Mouse (Mus musculus) midbrain, embryonic 16.5 days (tissue): ENCODE measurements around the gene Tmem178b. TPM values are rescaled to one million over a fixed set of nuclear protein-coding genes. Genes with fewer than 3 reads are reported as not detected.
A peak's percentile ranks its signal among the peaks of the same experiment; 100 is the strongest.

Source experiments
- ATAC-seq: fragments of 200-750 bp; cut with Nextera tagmentation; 2 replicates; pipeline ENCODE4 v1.8.0; 2017; ENCODE audit warnings: moderate TSS enrichment
- H3K27ac ChIP-seq: fragments of 300-500 bp; sonication (generic); 2 replicates; pipeline ENCODE4 v1.5.1; 2014; ENCODE audit warnings: mild to moderate bottlenecking, low read length, mixed read lengths
- H3K27me3 ChIP-seq: fragments of 300-500 bp; sonication (generic); 2 replicates; pipeline ENCODE4 v1.6.1; 2014; ENCODE audit warnings: low read depth, low read length, mixed read lengths; ENCODE audit not compliant: control insufficient read depth, insufficient read depth
- H3K36me3 ChIP-seq: fragments of 300-500 bp; sonication (generic); 2 replicates; pipeline ENCODE4 v1.6.1; 2014; ENCODE audit warnings: mild to moderate bottlenecking, low read length, moderate library complexity, mixed read lengths; ENCODE audit not compliant: control insufficient read depth, insufficient read depth
- H3K4me1 ChIP-seq: fragments of 300-500 bp; sonication (generic); 2 replicates; pipeline ENCODE4 v1.6.1; 2014; ENCODE audit warnings: mild to moderate bottlenecking, low read length, mixed read lengths; ENCODE audit not compliant: control insufficient read depth, insufficient read depth
- H3K4me2 ChIP-seq: fragments of 300-500 bp; sonication (generic); 2 replicates; pipeline ENCODE4 v1.6.1; 2014; ENCODE audit warnings: mild to moderate bottlenecking, low read length, mixed read lengths
- H3K4me3 ChIP-seq: fragments of 300-500 bp; sonication (generic); 2 replicates; pipeline ENCODE4 v1.5.1; 2014; ENCODE audit warnings: low read depth, mild to moderate bottlenecking, low read length, moderate library complexity, mixed read lengths
- H3K9ac ChIP-seq: fragments of 300-500 bp; sonication (generic); 2 replicates; pipeline ENCODE4 v1.6.1; 2014; ENCODE audit warnings: low read depth, low read length, mixed read lengths
- H3K9me3 ChIP-seq: fragments of 300-500 bp; sonication (generic); replicated peaks from 2 replicates; pipeline ENCODE4 v1.6.1; 2014; ENCODE audit warnings: mild to moderate bottlenecking, low read length, mixed read lengths; ENCODE audit not compliant: control insufficient read depth, poor library complexity, severe bottlenecking
- WGBS: fragments of 180-500 bp; shearing (Covaris S2); extraction: QIAGEN DNeasy Blood & Tissue Kit; methylation state at CpG from one replicate; pipeline ENCODE4 v1.1.7; 2014; 5-methylcytosine and 5-hydroxymethylcytosine counted together
- polyA plus RNA-seq: library from polyadenylated mRNA; unstranded; fragments of >200 nt; fragmentation: Nextera tagmentation; extraction: Ambion mirVana; gene quantifications from 2 replicates; pipeline ENCODE4 v1.2.1, GENCODE M21; 2015

The Tmem178b gene
- polyA plus RNA-seq, 1 experiment from 2014 or later: 32.8 TPM

DNA sequence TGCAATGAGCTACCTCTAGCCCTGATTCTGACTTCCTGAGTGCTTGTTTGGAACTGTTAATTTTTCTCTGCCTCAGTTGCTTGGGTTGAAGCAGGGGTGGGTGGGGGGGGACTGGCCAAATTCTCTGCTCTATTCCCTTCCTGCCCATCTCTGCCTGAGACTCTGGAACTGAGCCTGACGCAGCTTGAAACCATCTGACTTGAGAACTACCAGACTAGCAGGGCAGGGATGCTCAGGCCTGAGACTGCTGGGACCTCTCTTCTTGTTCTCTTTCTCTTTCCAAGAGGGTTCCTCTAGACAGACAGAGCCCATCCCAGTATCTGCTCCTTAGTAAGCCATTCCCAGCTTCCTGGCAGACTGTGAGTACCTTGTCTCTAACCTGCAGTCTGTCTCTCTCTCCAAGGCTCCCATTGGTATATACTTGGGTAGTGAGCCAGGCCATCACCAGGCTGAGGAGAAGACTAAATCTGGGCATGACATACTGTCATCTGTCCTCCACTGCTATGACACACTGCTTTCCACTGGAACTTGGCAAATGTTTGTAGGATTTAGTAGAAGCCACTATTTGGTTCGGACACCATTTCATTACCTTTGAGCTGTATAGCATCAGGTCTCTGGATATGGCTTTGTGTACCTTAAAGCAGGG is 42.7 kb downstream of the Tmem178b start:
- WGBS: 93% methylated on average over 2 of the region's 2 CpGs

DNA sequence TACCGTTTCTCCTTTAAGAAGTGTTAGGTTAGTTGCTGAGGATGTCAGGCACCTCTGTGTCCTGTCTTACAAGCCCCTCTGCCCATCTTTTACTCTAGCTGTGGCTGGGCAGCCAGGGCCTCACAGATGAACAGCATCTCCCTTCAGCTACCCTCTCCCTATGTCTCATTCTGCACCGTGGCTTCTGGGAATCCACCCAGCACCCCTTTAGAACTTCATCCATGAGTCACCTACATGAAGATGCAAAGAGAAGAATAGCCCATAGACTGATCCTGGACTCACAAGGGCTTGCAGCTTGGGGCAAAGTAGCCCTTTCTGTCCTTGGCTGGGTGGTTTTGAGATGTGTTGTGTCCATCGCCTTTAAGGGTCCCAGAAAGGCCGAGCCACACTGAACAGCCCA is 43.4 kb downstream of the Tmem178b start:
- Histone ChIP-seq H3K4me2 (no peak overlapping the region), H3K4me3 (no peak overlapping the region), H3K27ac (no peak overlapping the region), H3K27me3 (no peaks in the 10 kb centered on the region), H3K4me1 (peaks cover 12% of the 10 kb centered on the region), H3K9ac (no peak overlapping the region), H3K36me3 (no peaks in the 10 kb centered on the region), H3K9me3 (no peaks in the 10 kb centered on the region)
- 83% methylated on average over 4 of the region's 4 CpGs for WGBS
- no peak for ATAC-seq

More for the DNA sequence above, 42.7 kb downstream of the Tmem178b start:
- Histone ChIP-seq H3K4me3 (no peak overlapping the region), H3K4me1 (peaks cover 12% of the 10 kb centered on the region), H3K27ac (no peak overlapping the region), H3K36me3 (no peaks in the 10 kb centered on the region), H3K9me3 (no peaks in the 10 kb centered on the region), H3K4me2 (no peak overlapping the region), H3K27me3 (no peaks in the 10 kb centered on the region), H3K9ac (no peak overlapping the region)
- ATAC-seq: no peak

- Histone ChIP-seq H3K36me3 (no peaks in the 10 kb centered on the region), H3K4me3 (no peak overlapping the region), H3K9ac (no peak overlapping the region), H3K27ac (0 out of 2 replicates have a peak overlapping the region, but pooled peaks have one; percentile 53), H3K27me3 (no peaks in the 10 kb centered on the region), H3K9me3 (no peaks in the 10 kb centered on the region), H3K4me2 (no peak overlapping the region), H3K4me1 (peaks cover 12% of the 10 kb centered on the region)
- ATAC-seq: 0 out of 2 replicates have a peak, but pooled peaks have one; percentile 36
- WGBS: 28% methylated on average over 8 of the region's 8 CpGs
Measured at GRCm38 (mm10) chr6:39917242-39917641, 44.2 kb downstream of the Tmem178b start.

DNA sequence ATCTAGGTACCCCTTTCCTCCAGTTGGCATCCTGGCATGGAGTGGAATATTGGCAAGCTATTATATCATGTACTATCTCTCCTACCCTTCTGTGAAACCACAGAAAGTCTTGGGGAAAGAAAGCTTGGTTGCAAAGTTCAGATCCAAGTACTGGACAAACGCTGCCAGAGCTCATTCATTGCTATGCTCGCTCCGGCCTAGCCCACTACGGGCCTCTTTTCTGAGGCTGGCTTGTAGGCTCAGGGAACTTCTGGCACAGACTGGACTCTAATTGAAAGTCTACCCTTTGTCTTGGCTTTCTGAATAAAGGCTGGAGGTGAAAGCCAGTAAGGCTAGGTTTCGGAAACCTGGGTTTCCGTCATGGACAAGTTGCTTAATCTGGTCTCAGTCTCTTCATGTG is 44.7 kb downstream of the Tmem178b start:
- H3K36me3 ChIP-seq: no peaks in the 10 kb centered on the region
- peaks cover 12% of the 10 kb centered on the region for H3K4me1 ChIP-seq
- no peak overlapping the region for H3K9ac ChIP-seq
- WGBS: 81% methylated on average over 6 of the region's 6 CpGs
- no peak overlapping the region for H3K4me2 ChIP-seq
- no peak for ATAC-seq
- H3K4me3 ChIP-seq: no peak overlapping the region
- H3K9me3 ChIP-seq: no peaks in the 10 kb centered on the region
- H3K27ac ChIP-seq: no peak overlapping the region
- H3K27me3 ChIP-seq: no peaks in the 10 kb centered on the region

- Histone ChIP-seq H3K4me1 (peaks cover 12% of the 10 kb centered on the region), H3K4me2 (no peak overlapping the region), H3K27ac (no peak overlapping the region), H3K36me3 (no peaks in the 10 kb centered on the region), H3K4me3 (no peak overlapping the region), H3K9ac (no peak overlapping the region), H3K27me3 (no peaks in the 10 kb centered on the region), H3K9me3 (no peaks in the 10 kb centered on the region)
- WGBS: 94% methylated on average over 6 of the region's 6 CpGs
- 0 out of 2 replicates have a peak, but pooled peaks have one; percentile 39 for ATAC-seq
Measured at GRCm38 (mm10) chr6:39919011-39919709, 46.1 kb downstream of the Tmem178b start.

GRCm38 (mm10) chr6:39926442-39926841 is 53.4 kb downstream of the Tmem178b start:
- H3K27ac ChIP-seq: no peak overlapping the region
- WGBS: 87% methylated on average over 10 of the region's 10 CpGs
- H3K36me3 ChIP-seq: peaks cover 2% of the 10 kb centered on the region; the same call in 1 of the 2 replicates
- no peaks in the 10 kb centered on the region for H3K27me3 ChIP-seq
- H3K4me3 ChIP-seq: no peak overlapping the region
- no peak for ATAC-seq
- H3K9ac ChIP-seq: no peak overlapping the region
- H3K4me1 ChIP-seq: peaks cover 8% of the 10 kb centered on the region
- H3K9me3 ChIP-seq: no peaks in the 10 kb centered on the region; the same call in 1 of the 2 replicates
- no peak overlapping the region for H3K4me2 ChIP-seq

DNA sequence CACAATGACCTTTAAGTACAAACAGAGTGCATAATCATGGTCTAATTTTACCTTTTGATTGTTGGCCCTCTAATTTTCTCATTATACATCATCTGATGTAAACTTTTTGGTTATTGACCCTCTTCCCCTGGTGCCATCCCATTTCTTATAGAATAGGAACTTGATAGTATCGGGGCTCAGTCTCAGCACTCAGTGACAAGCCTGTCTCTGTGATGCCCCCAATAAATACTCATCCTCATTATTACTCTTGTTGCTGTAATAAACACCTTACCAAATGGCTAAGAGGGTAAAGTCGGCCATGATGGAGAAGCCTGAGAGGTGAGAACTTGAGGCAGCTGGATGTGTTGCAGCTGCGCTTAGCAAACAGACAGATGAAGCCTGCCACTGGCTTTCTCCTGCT is 63.5 kb downstream of the Tmem178b start:
- ATAC-seq: no peak
- WGBS: 94% methylated on average over 3 of the region's 3 CpGs
- no peak overlapping the region for H3K4me3 ChIP-seq

GRCm38 (mm10) chr6:39940920-39941319 is 67.8 kb downstream of the Tmem178b start:
- H3K4me2 ChIP-seq: no peak overlapping the region
- no peak for ATAC-seq
- H3K36me3 ChIP-seq: no peaks in the 10 kb centered on the region
- H3K9ac ChIP-seq: no peak overlapping the region
- 78% methylated on average over 7 of the region's 7 CpGs for WGBS
- no peaks in the 10 kb centered on the region for H3K9me3 ChIP-seq
- H3K27ac ChIP-seq: no peak overlapping the region
- no peaks in the 10 kb centered on the region; the same call in 1 of the 2 replicates for H3K4me1 ChIP-seq
- H3K27me3 ChIP-seq: no peaks in the 10 kb centered on the region
- no peak overlapping the region for H3K4me3 ChIP-seq

More for the DNA sequence above, 63.5 kb downstream of the Tmem178b start:
- Histone ChIP-seq H3K4me1 (no peaks in the 10 kb centered on the region), H3K4me2 (no peak overlapping the region), H3K27ac (no peak overlapping the region), H3K9me3 (no peaks in the 10 kb centered on the region), H3K27me3 (no peaks in the 10 kb centered on the region), H3K9ac (no peak overlapping the region), H3K36me3 (no peaks in the 10 kb centered on the region)

DNA sequence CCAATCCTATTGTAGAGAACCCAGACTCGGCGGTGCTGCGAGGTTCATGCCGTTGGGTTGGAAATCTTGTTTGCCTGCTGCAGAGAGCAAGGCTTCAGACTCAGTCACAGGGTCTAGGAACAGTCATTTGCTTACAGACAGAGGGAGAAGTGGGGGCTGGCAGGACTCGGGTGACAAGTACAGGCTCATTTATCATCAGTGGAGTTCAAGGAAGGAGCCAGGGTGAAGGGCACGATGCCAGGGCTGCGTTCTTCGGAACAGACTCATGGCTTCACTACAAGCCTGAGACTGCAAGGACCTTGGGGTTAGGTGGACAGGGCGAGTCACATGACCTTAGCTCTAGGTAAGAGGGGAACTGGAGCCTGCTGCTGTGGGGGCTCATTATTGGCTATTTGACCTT is 71.8 kb downstream of the Tmem178b start:
- Histone ChIP-seq H3K36me3 (no peaks in the 10 kb centered on the region), H3K4me3 (no peak overlapping the region), H3K4me2 (no peak overlapping the region), H3K27me3 (no peaks in the 10 kb centered on the region), H3K9ac (no peak overlapping the region), H3K27ac (no peak overlapping the region), H3K9me3 (no peaks in the 10 kb centered on the region), H3K4me1 (peaks cover 4% of the 10 kb centered on the region; the same call in 1 of the 2 replicates)
- ATAC-seq: no peak; the same call in 1 of the 2 replicates
- 83% methylated on average over 9 of the region's 9 CpGs for WGBS
